Comparison of ENCODE assay signal across 9 mouse cellular contexts in the genomic region with DNA sequence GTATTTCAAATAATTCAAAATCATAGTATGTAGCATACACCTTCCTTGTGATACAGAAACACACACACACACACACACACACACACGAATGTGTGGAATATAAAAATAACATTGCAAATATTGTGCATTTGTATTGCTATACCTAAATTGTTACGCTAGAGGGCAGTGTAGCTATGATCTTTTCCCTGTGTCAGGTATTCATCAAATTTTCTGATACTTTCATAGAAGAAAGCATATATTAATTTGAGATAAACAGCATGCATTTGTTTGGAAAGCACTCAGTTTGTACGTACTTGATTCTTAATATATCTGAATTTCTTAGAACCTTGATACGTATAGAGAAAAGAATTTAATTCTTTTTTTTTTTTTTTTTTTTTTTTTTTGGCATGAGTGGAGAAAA.
A peak's percentile ranks its signal among the peaks of the same experiment; 100 is the strongest.
DNase-seq lines count a peak whose midpoint lies in the region; ATAC-seq and TF ChIP-seq lines count a peak whose summit lies in the region.
"Had no signal": no experiment of that assay in that cellular context is flagged by ENCODE, and none has a peak within 500 bp of the region (broad histone marks: within the 10 kb centered on the region; RNA-seq: fewer than 3 reads in every experiment).

No protein-coding gene starts in this region.

- peak; percentile 75 for TF ChIP-seq CTCF in heart, adult 2 months (IDR thresholded peaks at IDR 0.05)
- peak; percentile 46; the same call in 1 of the 2 replicates for TF ChIP-seq CTCF in liver, embryonic 14.5 days (IDR thresholded peaks at IDR 0.05; ENCODE audit: low read depth)

- no peaks in the 10 kb centered on the region for H3K36me3 ChIP-seq in heart, adult 2 months (ENCODE audit: control insufficient read depth, insufficient read depth, low read length)
- no peaks in the 10 kb centered on the region for H3K36me3 ChIP-seq in liver, embryonic 14.5 days (replicated peaks; ENCODE audit: control insufficient read depth, insufficient read depth, low read depth)

- no peak for TF ChIP-seq POLR2A in heart, adult 2 months (IDR thresholded peaks at IDR 0.05; ENCODE audit: insufficient read depth, low read depth, low read length)

- no peaks in the 10 kb centered on the region for H3K27me3 ChIP-seq in heart, adult 2 months (ENCODE audit: control insufficient read depth, insufficient read depth, low read length)
- H3K27me3 ChIP-seq in liver, embryonic 14.5 days (ENCODE audit: control insufficient read depth, insufficient read depth, low read length): no peaks in the 10 kb centered on the region

- no peak for TF ChIP-seq EP300 in heart, adult 2 months (IDR thresholded peaks at IDR 0.05; ENCODE audit: insufficient read depth, low read depth, low read length)
- no peak for TF ChIP-seq EP300 in liver, embryonic 14.5 days (IDR thresholded peaks at IDR 0.05; ENCODE audit: low read depth)

- intact Hi-C loops in heart, adult 2 months (cut with DNase I): no loop called here

- DNase-seq in heart, adult 2 months: no peak
- no peak for DNase-seq in heart, postnatal 4 days
- DNase-seq in liver, embryonic 14.5 days (ENCODE audit: low read depth in 3 of 3, low spot score in 3 of 3): no peak
- no peak for DNase-seq in liver
- peak; percentile 15 for DNase-seq in mesoderm, embryonic 11.5 days (ENCODE audit: low read depth, low spot score)
- DNase-seq in adrenal gland, adult 8-10 months: no peak
- DNase-seq in ovary, postnatal 36 days (ENCODE audit: low spot score): no peak
- DNase-seq: left cerebral cortex, postnatal 4 days had no signal

- H3K9me3 ChIP-seq in liver, embryonic 14.5 days (ENCODE audit: control insufficient read depth, low read length): no peaks in the 10 kb centered on the region

- H3K4me3 ChIP-seq in heart, adult 2 months: no peak overlapping the region
- no peak overlapping the region for H3K4me3 ChIP-seq in liver, embryonic 14.5 days (ENCODE audit: insufficient read depth in 1 of 2, low read depth in 2 of 2, low read length in 2 of 2)

- no peak overlapping the region for H3K9ac ChIP-seq in heart, adult 2 months (ENCODE audit: low read depth, low read length)
- no peak overlapping the region for H3K9ac ChIP-seq in liver, embryonic 14.5 days (replicated peaks)

- no peak overlapping the region for H3K27ac ChIP-seq in heart, adult 2 months
- H3K27ac ChIP-seq in liver, embryonic 14.5 days: no peak overlapping the region

- H3K4me2 ChIP-seq in liver, embryonic 14.5 days (ENCODE audit: low read depth): no peak overlapping the region

- WGBS in heart, adult 2 months: 23% methylated on average over 4 of the region's 4 CpGs
- WGBS in liver, embryonic 14.5 days (ENCODE audit: insufficient replicate concordance): 24% methylated on average over 4 of the region's 4 CpGs

- no peaks in the 10 kb centered on the region for H3K79me2 ChIP-seq in heart, adult 2 months (replicated peaks; ENCODE audit: control insufficient read depth, insufficient read depth, low read length)

- ATAC-seq in liver, embryonic 14.5 days (ENCODE audit: insufficient read depth): no peak
- ATAC-seq in activated CD4-positive, CD25-positive, alpha-beta regulatory T cell, adult 4 months: peak; percentile 28

- no peaks in the 10 kb centered on the region for H3K4me1 ChIP-seq in heart, adult 2 months (ENCODE audit: control insufficient read depth, insufficient read depth, low read length)
- H3K4me1 ChIP-seq in liver, embryonic 14.5 days (replicated peaks; ENCODE audit: control insufficient read depth in 2 of 2, insufficient read depth in 2 of 2, low read length in 1 of 2): no peaks in the 10 kb centered on the region
